In genomic region chr11:101972097-101972496, GRCm38 (mm10) we compare ENCODE assay signal across 36 mouse cellular contexts. TPM values are rescaled to one million over a fixed set of nuclear protein-coding genes. Genes with fewer than 3 reads are reported as not detected.
DNase-seq lines count a peak whose midpoint lies in the region; ATAC-seq and TF ChIP-seq lines count a peak whose summit lies in the region.
"Had no signal": no experiment of that assay in that cellular context is flagged by ENCODE, and none has a peak within 500 bp of the region (broad histone marks: within the 10 kb centered on the region; RNA-seq: fewer than 3 reads in every experiment).

No protein-coding gene starts in this region.

- TF ChIP-seq CTCF in liver, adult 2 months (IDR thresholded peaks at IDR 0.05; ENCODE audit: low read depth, low read length) = no peak
- no peak for TF ChIP-seq CTCF in bone marrow macrophage, adult 2 months (IDR thresholded peaks at IDR 0.05; ENCODE audit: low read depth, low read length)

- no peak overlapping the region for H3K9ac ChIP-seq in liver, adult 2 months (ENCODE audit: low read depth, low read length)
- H3K9ac ChIP-seq in liver, embryonic 12.5 days = no peak overlapping the region
- H3K9ac ChIP-seq: heart, embryonic 12.5 days; hindbrain, embryonic 15.5 days; kidney, embryonic 15.5 days; neural tube, embryonic 12.5 days had no signal

- H3K9me3 ChIP-seq in liver, embryonic 12.5 days (replicated peaks) = no peaks in the 10 kb centered on the region
- H3K9me3 ChIP-seq: G1E; heart, embryonic 12.5 days; hindbrain, embryonic 10.5 days; hindbrain, embryonic 15.5 days; kidney, embryonic 15.5 days; neural tube, embryonic 12.5 days had no signal

- peak overlapping the region; percentile 80 for H3K27ac ChIP-seq in liver, adult 2 months (replicated peaks; ENCODE audit: insufficient read depth, low read depth, low read length)
- H3K27ac ChIP-seq in liver, embryonic 12.5 days = no peak overlapping the region
- peak overlapping the region; percentile 99 for H3K27ac ChIP-seq in bone marrow macrophage, adult 2 months (ENCODE audit: insufficient read depth, low read depth, low read length)
- H3K27ac ChIP-seq: hindbrain, embryonic 10.5 days; hindbrain, embryonic 15.5 days; kidney, embryonic 15.5 days; neural tube, embryonic 12.5 days had no signal

- peaks cover 10% of the 10 kb centered on the region; the same call in 1 of the 2 replicates for H3K4me1 ChIP-seq in liver, adult 2 months (ENCODE audit: control insufficient read depth, insufficient read depth, low read length)
- no peaks in the 10 kb centered on the region for H3K4me1 ChIP-seq in liver, embryonic 12.5 days
- H3K4me1 ChIP-seq in bone marrow macrophage, adult 2 months (ENCODE audit: control insufficient read depth, insufficient read depth, low read length) = peaks cover 35% of the 10 kb centered on the region

- H3K79me2 ChIP-seq in liver, adult 2 months (ENCODE audit: control insufficient read depth, insufficient read depth, low read length) = no peaks in the 10 kb centered on the region

- no peaks in the 10 kb centered on the region for H3K27me3 ChIP-seq in liver, adult 2 months (ENCODE audit: control insufficient read depth, insufficient read depth, low read length)
- H3K27me3 ChIP-seq in liver, embryonic 12.5 days (replicated peaks) = peaks cover 17% of the 10 kb centered on the region
- H3K27me3 ChIP-seq: hindbrain, embryonic 15.5 days had no signal

- no peak for TF ChIP-seq POLR2A in liver, adult 2 months (IDR thresholded peaks at IDR 0.05; ENCODE audit: extremely low read depth, insufficient read depth, low read length)
- TF ChIP-seq POLR2A in bone marrow macrophage, adult 2 months (IDR thresholded peaks at IDR 0.05; ENCODE audit: borderline replicate concordance, low read depth, low read length) = no peak

- H3K4me3 ChIP-seq in liver, adult 2 months (ENCODE audit: insufficient read depth, low read depth, low read length) = no peak overlapping the region
- H3K4me3 ChIP-seq in liver, embryonic 12.5 days = no peak overlapping the region
- no peak overlapping the region for H3K4me3 ChIP-seq in bone marrow macrophage, adult 2 months (ENCODE audit: insufficient read depth, low read length)
- H3K4me3 ChIP-seq: erythroblast, embryonic 14.5 days; heart, embryonic 12.5 days; hindbrain, embryonic 10.5 days; hindbrain, embryonic 15.5 days; kidney, embryonic 15.5 days; neural tube, embryonic 12.5 days had no signal

- 72% methylated on average over 3 of the region's 3 CpGs for WGBS in liver, adult 2 months
- WGBS in liver, embryonic 12.5 days (ENCODE audit: insufficient replicate concordance) = 51% methylated on average over 3 of the region's 3 CpGs

- no peak for ATAC-seq in liver, embryonic 12.5 days
- ATAC-seq in megakaryocyte, adult 5-6 weeks (ENCODE audit: poor library complexity, severe bottlenecking) = peak; percentile 85
- ATAC-seq: forebrain, embryonic 16.5 days; inflammation-experienced regulatory T-cells, adult 6 months had no signal

- no peak overlapping the region for H3K4me2 ChIP-seq in liver, embryonic 12.5 days
- H3K4me2 ChIP-seq: heart, embryonic 12.5 days; hindbrain, embryonic 15.5 days; kidney, embryonic 15.5 days; neural tube, embryonic 12.5 days had no signal

- H3K36me3 ChIP-seq in liver, adult 2 months (ENCODE audit: control insufficient read depth, insufficient read depth, low read length) = peaks cover 8% of the 10 kb centered on the region; the same call in 1 of the 2 replicates
- no peaks in the 10 kb centered on the region for H3K36me3 ChIP-seq in liver, embryonic 12.5 days
- H3K36me3 ChIP-seq: G1E; hindbrain, embryonic 10.5 days; hindbrain, embryonic 15.5 days; neural tube, embryonic 12.5 days had no signal

- peak; percentile 40 for DNase-seq in liver, adult 2 months (ENCODE audit: extremely low read depth, low read depth, low spot score)
- peak; percentile 31 for DNase-seq in A20 (ENCODE audit: low read depth, low spot score)
- no peak for DNase-seq in layer of hippocampus, adult 11-12 months (ENCODE audit: low spot score)
- DNase-seq in cerebellum, adult 9-10 months = no peak
- DNase-seq: adrenal gland, adult 8-10 months; cerebellum, adult 11 months; cerebellum, adult 9-11 months; kidney, adult 18-20 months; midbrain, embryonic 14.5 days; right cerebral cortex, adult 18-20 months; thymus, adult 18-20 months had no signal

RNA-seq across cellular contexts. Expression of gene Sost, which starts 5.3 kb away (rescaled TPM):
- not detected in 2 replicates for total RNA-seq in liver, adult 2 months (2014; rRNA removed)
- polyA plus RNA-seq in liver, adult 2 months (2012; rRNA removed) = 0.04 and 0.10 TPM in 2 replicates
- polyA plus RNA-seq in liver, embryonic 12.5 days (2016; fragmentation: Nextera tagmentation; extraction: Ambion mirVana) = 0.10 TPM in 2 replicates
- not detected in 2 replicates for polyA plus RNA-seq in bone marrow macrophage, adult 2 months (2012; ENCODE audit: insufficient read depth, insufficient read length, missing spikeins)
- total RNA-seq in megakaryocyte, adult 5-6 weeks (2015) = not detected in 2 replicates
- total RNA-seq in megakaryocyte, adult 5-6 weeks (2017) = not detected in 2 replicates
- total RNA-seq: adrenal gland, adult 8-10 months; G1E; gastrocnemius, postnatal 14 days; layer of hippocampus, postnatal 25 days had no signal
- polyA plus RNA-seq: embryonic facial prominence, embryonic 14.5 days; erythroblast, embryonic 14.5 days; forebrain, embryonic 11.5 days; forebrain, embryonic 16.5 days; G1E; inflammation-experienced regulatory T-cells, adult 6 months; midbrain, embryonic 14.5 days; stomach, embryonic 16.5 days had no signal

RNA-seq across cellular contexts. Expression of gene Cfap97d1, which starts 12.0 kb away (rescaled TPM):
- total RNA-seq in liver, adult 2 months (2014; rRNA removed) = not detected in 2 replicates
- not detected in 2 replicates for polyA plus RNA-seq in liver, adult 2 months (2012; rRNA removed)
- polyA plus RNA-seq in liver, embryonic 12.5 days (2016; fragmentation: Nextera tagmentation; extraction: Ambion mirVana) = not detected in 2 replicates
- not detected in 2 replicates for polyA plus RNA-seq in bone marrow macrophage, adult 2 months (2012; ENCODE audit: insufficient read depth, insufficient read length, missing spikeins)
- total RNA-seq in megakaryocyte, adult 5-6 weeks (2015) = not detected in 2 replicates
- total RNA-seq in megakaryocyte, adult 5-6 weeks (2017) = not detected in 2 replicates
- total RNA-seq: adrenal gland, adult 8-10 months; adrenal gland, postnatal 4 days; G1E; gastrocnemius, postnatal 14 days; heart, adult 18-20 months; heart, postnatal 10 days; layer of hippocampus, adult 8-10 months; layer of hippocampus, postnatal 25 days; left cerebral cortex, adult 8-10 months; left cerebral cortex, postnatal 36 days had no signal
- polyA plus RNA-seq: embryonic facial prominence, embryonic 14.5 days; erythroblast, embryonic 14.5 days; forebrain, embryonic 11.5 days; forebrain, embryonic 16.5 days; G1E; heart, embryonic 12.5 days; hindbrain, embryonic 10.5 days; hindbrain, embryonic 15.5 days; inflammation-experienced regulatory T-cells, adult 6 months; kidney, embryonic 15.5 days; limb, embryonic 14.5 days; lung, adult 2 months; midbrain, embryonic 14.5 days; neural tube, embryonic 12.5 days; stomach, embryonic 16.5 days had no signal

RNA-seq across cellular contexts. Expression of gene Dusp3, which starts 14.7 kb away (rescaled TPM):
- 15.8 and 21.7 TPM in 2 replicates for total RNA-seq in liver, adult 2 months (2014; rRNA removed)
- polyA plus RNA-seq in liver, adult 2 months (2012; rRNA removed) = 38.7 and 40.0 TPM in 2 replicates
- 12.9 and 13.4 TPM in 2 replicates for polyA plus RNA-seq in liver, embryonic 12.5 days (2016; fragmentation: Nextera tagmentation; extraction: Ambion mirVana)
- polyA plus RNA-seq in bone marrow macrophage, adult 2 months (2012; ENCODE audit: insufficient read depth, insufficient read length, missing spikeins) = 79.3 and 80.4 TPM in 2 replicates
- 24.9 and 30.3 TPM in 2 replicates for total RNA-seq in megakaryocyte, adult 5-6 weeks (2015)
- 21.9 and 25.2 TPM in 2 replicates for total RNA-seq in megakaryocyte, adult 5-6 weeks (2017)

RNA-seq across cellular contexts. Expression of gene Mpp3, which starts 56.2 kb away (rescaled TPM):
- 0.07 and 0.28 TPM in 2 replicates for total RNA-seq in liver, adult 2 months (2014; rRNA removed)
- 0.06 and 0.19 TPM in 2 replicates for polyA plus RNA-seq in liver, adult 2 months (2012; rRNA removed)
- 0.66 and 0.85 TPM in 2 replicates for polyA plus RNA-seq in liver, embryonic 12.5 days (2016; fragmentation: Nextera tagmentation; extraction: Ambion mirVana)
- polyA plus RNA-seq in bone marrow macrophage, adult 2 months (2012; ENCODE audit: insufficient read depth, insufficient read length, missing spikeins) = 0.31 TPM in 1 of 2 replicates, not detected in the other
- not detected in 2 replicates for total RNA-seq in megakaryocyte, adult 5-6 weeks (2015)
- not detected in 2 replicates for total RNA-seq in megakaryocyte, adult 5-6 weeks (2017)
- polyA plus RNA-seq: erythroblast, embryonic 14.5 days; G1E had no signal

Comparison
In these comparisons a context has a peak if more than half of its experiments do, and no peak if none do; other contexts are left out.
1. DNase-seq: peak in liver, adult 2 months (single experiment) and A20 (single experiment); none in layer of hippocampus, adult 11-12 months (single experiment) and cerebellum, adult 9-10 months (single experiment).